Mouse (Mus musculus): ENCODE measurements at regions not wholly inside any gene's neighbourhood (a gene's known extent, or its start where the extent isn't known, plus 50 kb on each side); places are given as distances from the start of the nearest gene placed in this dataset.

DNA sequence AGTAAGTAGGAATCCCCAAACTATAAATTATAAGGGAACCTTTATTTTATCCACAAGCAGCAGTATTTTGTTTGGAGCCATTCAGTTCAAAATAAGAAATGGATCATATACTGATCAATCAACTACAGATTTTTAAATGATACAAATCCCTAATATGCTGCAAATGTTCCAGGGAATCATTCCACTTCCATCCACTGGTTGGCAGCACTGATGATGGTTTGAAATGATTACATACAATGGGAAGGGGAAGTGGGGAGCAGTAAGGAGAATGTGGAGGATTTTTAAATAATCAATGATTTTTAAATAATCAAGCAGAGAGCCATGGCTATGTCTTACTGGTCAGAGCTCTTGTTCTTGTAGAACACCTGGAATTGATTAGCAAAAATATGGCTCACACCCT is 1159.8 kb upstream of the Luzp2 start:
- DNase-seq (ENCODE audit: low spot score) (peak; percentile 6), ATAC-seq (ENCODE audit: low FRiP score) (no peak)
- Histone ChIP-seq H3K27me3 (ENCODE audit: insufficient read depth, low read length) (no peaks in the 10 kb centered on the region), H3K27ac (ENCODE audit: low read depth, low read length) (no peak overlapping the region), H3K4me2 (ENCODE audit: low read depth, low read length, poor library complexity, severe bottlenecking) (no peak overlapping the region), H3K4me1 (ENCODE audit: insufficient read depth, low read length) (no peaks in the 10 kb centered on the region), H3K4me3 (ENCODE audit: low read depth, low read length) (no peak overlapping the region), H3K36me3 (ENCODE audit: insufficient read depth, low read length) (no peaks in the 10 kb centered on the region), H3K9ac (replicated peaks; ENCODE audit: low read length, poor library complexity, severe bottlenecking) (no peak overlapping the region), H3K9me3 (ENCODE audit: low read length) (no peaks in the 10 kb centered on the region)
- peak; percentile 50; the same call in 1 of the 2 replicates for TF ChIP-seq CTCF (IDR thresholded peaks at IDR 0.05)
